Mouse (Mus musculus) ovary, adult 18-20 months (tissue): ENCODE results near the gene Casp6.

Experiments
- DNase-seq: peaks from one replicate; pipeline ENCODE4 v3.0.0; 2022; ENCODE audit warnings: low spot score, mixed read lengths

The Casp6 gene

GRCm38 (mm10) chr3:129901271-129901809, at the start of gene Casp6:
Gene Casp6, plus strand, starts transcription at chr3:129901425.
- DNase-seq, result peak; percentile 79

GRCm38 (mm10) chr3:129862592-129862991, 38.6 kb upstream of the Casp6 start:
- no peak for DNase-seq

- peak; percentile 13 for DNase-seq
Observed at GRCm38 (mm10) chr3:129863698-129864097, 37.5 kb upstream of the Casp6 start.

GRCm38 (mm10) chr3:129877327-129877726, 23.9 kb upstream of the Casp6 start:
- DNase-seq, result no peak

- DNase-seq, result peak; percentile 84
Observed at GRCm38 (mm10) chr3:129878405-129879021, 22.7 kb upstream of the Casp6 start, which contains the start of gene Pla2g12a. Gene Pla2g12a, plus strand, starts transcription at chr3:129878606.

GRCm38 (mm10) chr3:129879131-129879757, 22.0 kb upstream of the Casp6 start:
- DNase-seq, result peak; percentile 23

GRCm38 (mm10) chr3:129879913-129880312, 21.3 kb upstream of the Casp6 start:
- no peak for DNase-seq

GRCm38 (mm10) chr3:129880925-129881593, 20.2 kb upstream of the Casp6 start:
- DNase-seq, result no peak

- no peak for DNase-seq
Observed at GRCm38 (mm10) chr3:129885577-129885976, 15.6 kb upstream of the Casp6 start.

GRCm38 (mm10) chr3:129886430-129886829, 14.8 kb upstream of the Casp6 start:
- DNase-seq, result no peak

GRCm38 (mm10) chr3:129887779-129888517, 13.3 kb upstream of the Casp6 start:
- no peak for DNase-seq

GRCm38 (mm10) chr3:129892003-129892402, 9.2 kb upstream of the Casp6 start:
- no peak for DNase-seq

GRCm38 (mm10) chr3:129893143-129893542, 8.1 kb upstream of the Casp6 start:
- no peak for DNase-seq

- peak; percentile 59 for DNase-seq
Observed at GRCm38 (mm10) chr3:129896591-129896990, 4.6 kb upstream of the Casp6 start.

GRCm38 (mm10) chr3:129898886-129899285, 2.3 kb upstream of the Casp6 start:
- DNase-seq, result no peak

GRCm38 (mm10) chr3:129903369-129903768, 2.1 kb downstream of the Casp6 start:
- no peak for DNase-seq

- DNase-seq, result no peak
Observed at GRCm38 (mm10) chr3:129903866-129904265, 2.6 kb downstream of the Casp6 start.

GRCm38 (mm10) chr3:129904381-129905132, 3.3 kb downstream of the Casp6 start:
- DNase-seq, result no peak

GRCm38 (mm10) chr3:129912025-129912424, 10.8 kb downstream of the Casp6 start:
- no peak for DNase-seq

GRCm38 (mm10) chr3:129913241-129913640, 12.0 kb downstream of the Casp6 start:
- no peak for DNase-seq

- DNase-seq, result no peak
Observed at GRCm38 (mm10) chr3:129917424-129917823, 16.2 kb downstream of the Casp6 start.
